Mouse (Mus musculus) thymus, adult 2 months (tissue): ENCODE results near the gene Hoxc4. TPM values are rescaled to one million over a fixed set of nuclear protein-coding genes. Genes with fewer than 3 reads are reported as not detected.

Experiments
- DNase-seq: peaks from one replicate; pipeline ENCODE4 v3.0.0; 2021
- H3K27ac ChIP-seq: fragments of 200-500 bp; 2 replicates; pipeline ENCODE4 v1.5.1; 2012; ENCODE audit warnings: low read length, control low read depth; ENCODE audit not compliant: control insufficient read depth, insufficient read depth
- H3K27me3 ChIP-seq: fragments of 200-500 bp; 2 replicates; pipeline ENCODE4 v1.6.1; 2012; ENCODE audit warnings: mild to moderate bottlenecking, low read length, moderate library complexity, mixed read lengths; ENCODE audit not compliant: control insufficient read depth, insufficient read depth
- H3K36me3 ChIP-seq: fragments of 200-500 bp; 2 replicates; pipeline ENCODE4 v1.6.1; 2012; ENCODE audit warnings: mild to moderate bottlenecking, low read length, moderate library complexity; ENCODE audit not compliant: control insufficient read depth, insufficient read depth
- H3K4me1 ChIP-seq: fragments of 200-500 bp; replicated peaks from 2 replicates; pipeline ENCODE4 v1.6.1; 2012; ENCODE audit warnings: low read length; ENCODE audit not compliant: control insufficient read depth, insufficient read depth
- H3K4me3 ChIP-seq: fragments of 200-500 bp; 2 replicates; pipeline ENCODE4 v1.5.1; 2012; ENCODE audit warnings: mild to moderate bottlenecking, low read length, control low read depth, moderate library complexity; ENCODE audit not compliant: control insufficient read depth, insufficient read depth
- CTCF ChIP-seq: fragments of 200-500 bp; IDR thresholded peaks from 2 replicates; pipeline ENCODE4 v1.5.1; 2012; ENCODE audit warnings: mild to moderate bottlenecking, control low read depth, low read length, moderate library complexity, borderline replicate concordance; ENCODE audit not compliant: control insufficient read depth, poor library complexity, insufficient read depth; ENCODE audit errors: extremely low read depth
- POLR2A ChIP-seq: fragments of 200-500 bp; IDR thresholded peaks from 2 replicates; pipeline ENCODE4 v1.6.1; 2012; ENCODE audit warnings: mild to moderate bottlenecking, low read length, control low read depth, moderate library complexity; ENCODE audit not compliant: control insufficient read depth, poor library complexity, insufficient read depth; ENCODE audit errors: extremely low read depth
- WGBS: fragments of 180-500 bp; shearing (Covaris S2); methylation state at CpG from one replicate; pipeline ENCODE4 v1.1.7; 2018; 5-methylcytosine and 5-hydroxymethylcytosine counted together
- polyA plus RNA-seq: library from polyadenylated mRNA; depleted of rRNA; stranded (reverse); fragments of >200 nt; gene quantifications from 2 replicates; pipeline ENCODE4 v1.2.3, GENCODE M21; 2012; rRNA removed

Gene Hoxc4
- polyA plus RNA-seq, 1 experiment: 0.22 TPM

DNA sequence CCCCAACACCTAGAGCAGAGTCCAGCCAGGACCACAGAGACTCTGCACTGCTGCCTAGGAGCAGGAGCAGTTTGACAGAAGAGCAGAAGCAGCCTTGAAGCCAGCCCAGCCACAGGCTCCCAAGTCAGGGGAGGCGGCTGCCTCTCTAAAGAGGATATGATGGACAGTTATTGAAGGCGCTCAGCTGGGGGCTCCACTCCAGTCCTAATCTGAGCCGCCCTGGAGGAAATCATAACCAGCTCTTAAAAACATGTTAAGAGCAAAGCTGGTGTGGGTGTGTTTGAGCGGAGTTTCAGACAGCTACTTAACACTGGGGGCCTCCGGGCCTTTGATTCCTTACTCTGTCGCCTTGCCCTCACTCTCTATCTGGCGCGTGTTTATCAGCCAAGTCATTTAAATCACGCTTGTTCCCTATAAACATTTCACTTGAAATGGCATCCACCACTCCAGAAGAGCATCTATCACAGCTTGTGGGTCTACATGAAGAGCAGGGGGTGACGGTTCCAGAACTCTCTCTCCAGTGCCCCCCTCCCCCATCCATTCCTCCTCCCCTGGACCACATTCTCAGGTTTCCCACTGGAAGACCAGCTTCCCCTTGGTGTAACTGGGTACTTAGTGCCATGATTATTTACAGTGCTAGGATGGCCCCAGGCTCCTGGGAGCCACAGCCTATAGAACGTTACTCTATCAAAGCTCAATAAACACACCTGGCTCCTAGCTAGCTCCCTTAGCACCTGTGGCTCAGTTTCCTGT lies 56.1 kb downstream of the Hoxc4 start:
- TF ChIP-seq POLR2A (no peak), CTCF (no peak)
- WGBS: 63% methylated on average over 11 of the region's 11 CpGs
- H3K27ac ChIP-seq: no peak overlapping the region
- no peaks in the 10 kb centered on the region for H3K4me1 ChIP-seq
- no peak overlapping the region for H3K4me3 ChIP-seq
- no peaks in the 10 kb centered on the region for H3K36me3 ChIP-seq
- H3K27me3 ChIP-seq: no peaks in the 10 kb centered on the region
- no peak for DNase-seq

DNA sequence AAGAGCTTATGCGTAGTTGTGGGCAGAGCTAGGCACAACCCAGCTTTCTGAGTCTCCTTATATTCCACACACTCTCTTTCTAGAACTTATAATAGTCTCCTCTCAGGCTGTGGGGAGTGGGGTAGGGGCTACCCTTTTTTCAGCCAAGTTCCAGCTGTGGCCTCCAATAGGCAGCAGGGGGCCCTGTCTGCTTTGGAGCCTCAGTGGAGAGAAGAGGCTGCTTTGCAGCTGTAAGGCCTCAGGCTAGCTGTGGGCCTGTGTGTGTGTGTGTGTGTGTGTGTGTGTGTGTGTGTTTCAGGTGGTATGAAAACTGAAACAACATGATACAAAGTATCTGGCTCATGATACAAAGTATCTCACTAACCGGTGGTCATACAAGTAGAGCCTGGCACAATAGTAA lies 58.9 kb downstream of the Hoxc4 start:
- Histone ChIP-seq H3K4me1 (no peaks in the 10 kb centered on the region), H3K4me3 (no peak overlapping the region), H3K27me3 (no peaks in the 10 kb centered on the region; the same call in 1 of the 2 replicates), H3K27ac (no peak overlapping the region), H3K36me3 (no peaks in the 10 kb centered on the region)
- TF ChIP-seq CTCF (no peak), POLR2A (no peak)
- no peak for DNase-seq
- 89% methylated on average over 2 of the region's 2 CpGs for WGBS

DNA sequence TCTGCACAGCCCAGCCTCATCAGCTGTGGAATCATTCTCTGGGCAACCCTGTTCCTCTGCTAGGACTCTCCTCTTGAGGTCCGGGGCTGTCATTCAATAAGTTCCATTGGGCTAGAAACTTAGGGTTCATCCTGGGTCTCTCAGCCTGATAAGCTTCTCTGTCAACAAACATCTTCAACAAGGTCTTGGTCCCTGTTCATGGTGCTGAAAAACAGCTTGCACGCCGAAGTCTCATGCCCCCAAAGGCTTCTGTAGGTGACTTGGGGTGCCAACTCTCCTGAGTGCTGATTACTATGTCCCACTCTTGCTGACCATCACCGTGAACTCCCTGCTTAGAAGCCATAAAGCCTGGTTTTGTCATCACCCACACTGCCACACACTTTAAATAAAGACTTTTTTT lies 63.9 kb downstream of the Hoxc4 start:
- no peak for TF ChIP-seq CTCF
- no peak for TF ChIP-seq POLR2A
- Histone ChIP-seq H3K4me3 (no peak overlapping the region), H3K27me3 (peaks cover 3% of the 10 kb centered on the region; the same call in 1 of the 2 replicates), H3K4me1 (no peaks in the 10 kb centered on the region), H3K36me3 (no peaks in the 10 kb centered on the region), H3K27ac (no peak overlapping the region)
- no peak for DNase-seq
- WGBS: 58% methylated on average over 4 of the region's 4 CpGs

DNA sequence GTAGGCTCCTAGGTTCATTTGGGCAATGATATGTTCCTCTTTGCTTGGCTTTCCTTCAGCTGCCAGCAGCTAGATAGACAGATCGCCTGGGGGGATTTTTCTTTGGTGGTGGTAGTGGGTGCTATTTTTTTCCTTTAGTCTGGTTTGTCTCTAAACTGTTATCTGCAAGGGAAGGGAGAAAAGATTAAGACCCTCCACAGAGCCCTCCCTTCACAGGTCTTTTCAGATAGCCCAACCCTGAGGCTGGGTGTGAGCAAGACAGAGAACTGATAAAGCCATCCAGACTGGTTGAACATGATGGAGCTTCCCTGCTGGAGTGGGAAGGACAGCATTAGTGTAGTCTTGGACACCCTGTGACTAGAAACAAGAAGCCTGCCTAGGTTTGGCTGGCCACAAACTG lies 64.9 kb downstream of the Hoxc4 start:
- TF ChIP-seq POLR2A: no peak
- no peak for TF ChIP-seq CTCF
- WGBS: 100% methylated on average over 1 of the region's 1 CpGs
- DNase-seq: no peak
- H3K4me3 ChIP-seq: no peak overlapping the region
- peaks cover 3% of the 10 kb centered on the region; the same call in 1 of the 2 replicates for H3K27me3 ChIP-seq
- no peak overlapping the region for H3K27ac ChIP-seq
- H3K4me1 ChIP-seq: no peaks in the 10 kb centered on the region
- H3K36me3 ChIP-seq: no peaks in the 10 kb centered on the region

DNA sequence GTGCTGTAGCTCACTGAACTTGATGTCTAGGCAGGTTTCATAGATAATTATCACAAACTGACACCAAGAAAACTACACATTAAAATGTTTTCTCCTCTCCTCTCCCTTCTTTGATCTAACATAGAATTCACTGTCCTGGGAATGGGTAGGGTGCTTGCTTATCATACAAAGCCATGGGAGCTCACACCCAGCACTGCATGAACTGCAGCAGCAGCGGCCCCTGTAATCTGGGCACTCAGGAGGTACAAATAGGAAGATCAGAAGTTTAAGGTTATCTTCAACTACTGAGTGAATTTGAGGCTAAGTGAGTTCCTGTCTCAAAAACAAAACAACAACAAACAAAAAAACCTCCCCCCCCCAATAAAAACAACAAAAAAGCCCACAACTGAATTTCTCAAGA lies 66.2 kb downstream of the Hoxc4 start:
- Histone ChIP-seq H3K27me3 (peaks cover 3% of the 10 kb centered on the region; the same call in 1 of the 2 replicates), H3K4me1 (no peaks in the 10 kb centered on the region), H3K4me3 (no peak overlapping the region), H3K36me3 (no peaks in the 10 kb centered on the region), H3K27ac (no peak overlapping the region)
- TF ChIP-seq CTCF (no peak), POLR2A (no peak)
- no peak for DNase-seq
- WGBS: 77% methylated on average over 1 of the region's 1 CpGs

DNA sequence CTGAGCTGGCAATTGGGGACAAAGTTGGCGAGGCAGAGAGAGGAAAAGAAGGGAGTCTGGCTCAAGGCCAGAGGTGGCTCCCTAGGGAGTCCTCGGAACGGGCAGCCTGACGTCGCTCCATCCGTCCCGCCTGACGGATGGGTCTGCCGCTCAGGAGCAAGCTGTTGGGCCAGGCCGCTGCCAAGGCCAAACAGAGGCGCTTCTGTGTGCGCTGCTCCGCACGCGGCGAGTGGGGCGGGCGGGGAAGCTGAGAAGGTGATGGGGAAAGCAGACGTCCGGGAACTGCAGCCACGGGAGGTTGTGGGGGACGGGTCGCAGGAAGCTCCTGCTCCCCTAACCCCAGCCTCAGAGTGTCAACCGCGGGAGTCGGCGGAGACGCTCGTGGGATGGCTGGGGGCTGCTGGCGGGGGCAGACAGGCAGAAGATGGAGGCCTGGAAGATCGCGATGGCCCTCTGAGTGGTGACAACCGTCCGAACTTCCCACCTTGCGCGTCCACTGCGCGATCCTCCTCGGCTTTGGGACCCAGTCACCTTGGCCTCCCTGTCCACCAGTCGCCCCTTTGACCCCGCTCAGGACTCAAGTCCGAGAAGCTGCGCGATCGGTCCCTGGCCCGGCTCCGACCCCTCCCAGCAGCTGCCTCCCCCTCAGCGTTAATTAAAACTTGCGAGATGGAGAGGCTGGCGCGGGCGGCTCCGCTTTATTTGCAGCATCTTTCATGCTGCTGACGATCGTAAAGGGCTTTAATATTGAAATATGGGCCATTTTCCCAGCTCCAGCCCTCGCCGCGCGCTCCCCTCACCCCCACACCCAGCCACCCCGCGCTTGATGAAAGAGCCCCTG lies 67.3 kb downstream of the Hoxc4 start:
- TF ChIP-seq CTCF (no peak), POLR2A (no peak)
- no peak overlapping the region for H3K27ac ChIP-seq
- WGBS: 9% methylated on average over 61 of the region's 61 CpGs
- H3K36me3 ChIP-seq: no peaks in the 10 kb centered on the region
- H3K27me3 ChIP-seq: peaks cover 3% of the 10 kb centered on the region; the same call in 1 of the 2 replicates
- DNase-seq: no peak
- H3K4me1 ChIP-seq: no peaks in the 10 kb centered on the region
- H3K4me3 ChIP-seq: no peak overlapping the region

Other genes starting within 250 kb of the Hoxc4 start
- gene Hoxc13, start 97.8 kb upstream of the Hoxc4 start, polyA plus RNA-seq: not detected in 2 replicates
- gene Hoxc12, start 82.2 kb upstream of the Hoxc4 start, polyA plus RNA-seq: 0.17 TPM in 1 of 2 replicates, not detected in the other
- 0.60 and 0.66 TPM in 2 replicates for gene Hoxc11, start 64.5 kb upstream of the Hoxc4 start, polyA plus RNA-seq
- 0.10 and 0.15 TPM in 2 replicates for gene Hoxc10, start 52.1 kb upstream of the Hoxc4 start, polyA plus RNA-seq
- 0.15 and 0.32 TPM in 2 replicates for gene Hoxc5, start 51.5 kb upstream of the Hoxc4 start, polyA plus RNA-seq
- gene Hoxc9, start 42.5 kb upstream of the Hoxc4 start, polyA plus RNA-seq: 0.05 and 0.14 TPM in 2 replicates
- 0.07 and 0.08 TPM in 2 replicates for gene Hoxc8, start 28.3 kb upstream of the Hoxc4 start, polyA plus RNA-seq
- gene Hoxc6, start 20.7 kb upstream of the Hoxc4 start, polyA plus RNA-seq: 0.23 and 0.43 TPM in 2 replicates
- gene Smug1, start 148.2 kb downstream of the Hoxc4 start, polyA plus RNA-seq: 24.2 and 25.1 TPM in 2 replicates
- 34.2 and 37.0 TPM in 2 replicates for gene Cbx5, start 220.9 kb downstream of the Hoxc4 start, polyA plus RNA-seq
- 155 and 178 TPM in 2 replicates for gene Hnrnpa1, start 221.5 kb downstream of the Hoxc4 start, polyA plus RNA-seq
- gene Nfe2, start 239.5 kb downstream of the Hoxc4 start, polyA plus RNA-seq: 4.9 and 7.3 TPM in 2 replicates